Mouse (Mus musculus) CH12.LX (cell line): ENCODE measurements around the gene Asb3. TPM values are rescaled to one million over a fixed set of nuclear protein-coding genes. Genes with fewer than 3 reads are reported as not detected.
"Not testable (repeated sequence)": the region's sequence is repeated elsewhere in the genome, so short reads cannot be mapped to it uniquely, and the experiment has no call there.

ENCODE experiments used
- DNase-seq: peaks from one replicate; pipeline ENCODE4 v3.0.0-alpha.2; 2013; ENCODE audit errors: extremely low read depth
- H3K27ac ChIP-seq: 2 replicates; pipeline ENCODE4 v1.5.1; 2012; ENCODE audit warnings: low read depth, mild to moderate bottlenecking, control low read depth, moderate library complexity; ENCODE audit not compliant: insufficient read depth
- H3K27me3 ChIP-seq: replicated peaks from 2 replicates; pipeline ENCODE3; 2012; ENCODE audit warnings: inconsistent platforms
- H3K36me3 ChIP-seq, 2 experiments: replicated peaks in 1 of 2; 2 replicates each; pipeline versions ENCODE3 to v1.6.1; 2012; ENCODE audit warnings: inconsistent platforms in 1 of 2, low read length in 1 of 2, mild to moderate bottlenecking in 1 of 2, mixed read lengths in 1 of 2, moderate library complexity in 1 of 2; ENCODE audit not compliant: control insufficient read depth in 1 of 2, insufficient read depth in 1 of 2
- H3K4me1 ChIP-seq, 2 experiments: 2 replicates each; pipeline ENCODE4 v1.6.1; 2012; ENCODE audit warnings: inconsistent platforms in 1 of 2, moderate library complexity in 1 of 2; ENCODE audit not compliant: insufficient read depth in 2 of 2, control insufficient read depth in 1 of 2
- H3K4me2 ChIP-seq: 2 replicates; pipeline ENCODE4 v1.6.1; 2012; ENCODE audit warnings: low read depth, mild to moderate bottlenecking, control low read depth; ENCODE audit not compliant: poor library complexity, insufficient read depth, severe bottlenecking
- H3K4me3 ChIP-seq, 3 experiments: fragments of 150-350 bp in 1 of 3; sonication (generic) in 1 of 3; replicated peaks in 1 of 3; 2 replicates each; pipeline versions ENCODE3 to v1.5.1; 2011 to 2012; ENCODE audit warnings: low read depth in 2 of 3, low read length in 2 of 3, mild to moderate bottlenecking in 2 of 3, moderate library complexity in 2 of 3, control low read depth in 1 of 3, improper control_type of control experiment in 1 of 3, inconsistent platforms in 1 of 3, mixed read lengths in 1 of 3; ENCODE audit not compliant: poor library complexity in 1 of 3
- H3K79me2 ChIP-seq: replicated peaks from 2 replicates; pipeline ENCODE4 v1.6.1; 2012; ENCODE audit warnings: mild to moderate bottlenecking, moderate library complexity; ENCODE audit not compliant: control insufficient read depth, poor library complexity, insufficient read depth, severe bottlenecking; ENCODE audit errors: extremely low read depth
- H3K9ac ChIP-seq: 2 replicates; pipeline ENCODE4 v1.6.1; 2012; ENCODE audit warnings: low read depth, mild to moderate bottlenecking, control low read depth, moderate library complexity; ENCODE audit not compliant: insufficient read depth
- H3K9me3 ChIP-seq: replicated peaks from 2 replicates; pipeline ENCODE3; 2012; ENCODE audit warnings: low read length, inconsistent platforms, mixed read lengths
- BHLHE40 ChIP-seq: IDR thresholded peaks from 2 replicates; pipeline ENCODE4 v1.6.1; 2011; ENCODE audit warnings: mild to moderate bottlenecking, low read depth, low read length, improper control_type of control experiment
- CHD1 ChIP-seq: IDR thresholded peaks from 2 replicates; pipeline ENCODE4 v1.6.1; 2012; ENCODE audit warnings: low read depth, low read length, improper control_type of control experiment, inconsistent platforms
- E2F4 ChIP-seq: IDR thresholded peaks from 2 replicates; pipeline ENCODE4 v1.6.1; 2011; ENCODE audit warnings: low read depth, low read length, improper control_type of control experiment; ENCODE audit not compliant: insufficient replicate concordance
- JUN ChIP-seq: IDR thresholded peaks from 2 replicates; pipeline ENCODE4 v1.6.1; 2011; ENCODE audit warnings: low read depth, mild to moderate bottlenecking, low read length, improper control_type of control experiment, moderate library complexity; ENCODE audit not compliant: insufficient read depth
- JUND ChIP-seq: conservative IDR thresholded peaks from 2 replicates; pipeline ENCODE4 v1.6.1; 2011; ENCODE audit warnings: low read depth, low read length, improper control_type of control experiment
- KAT2A ChIP-seq: IDR thresholded peaks from 2 replicates; pipeline ENCODE4 v1.6.1; 2012; ENCODE audit warnings: low read length, improper control_type of control experiment, inconsistent platforms; ENCODE audit not compliant: insufficient replicate concordance
- MAX ChIP-seq: IDR thresholded peaks from 2 replicates; pipeline ENCODE4 v1.6.1; 2011; ENCODE audit warnings: low read length, improper control_type of control experiment
- MAZ ChIP-seq: IDR thresholded peaks from 2 replicates; pipeline ENCODE4 v1.6.1; 2012; ENCODE audit warnings: low read depth, mild to moderate bottlenecking, inconsistent platforms, low read length, improper control_type of control experiment, moderate library complexity
- MEF2A ChIP-seq: IDR thresholded peaks from 2 replicates; pipeline ENCODE4 v1.6.1; 2014; ENCODE audit warnings: low read depth, mild to moderate bottlenecking, inconsistent platforms, low read length, improper control_type of control experiment, borderline replicate concordance
- MXI1 ChIP-seq: IDR thresholded peaks from 2 replicates; pipeline ENCODE4 v1.6.1; 2011; ENCODE audit warnings: mild to moderate bottlenecking, low read depth, low read length, improper control_type of control experiment
- NELFE ChIP-seq: IDR thresholded peaks from 2 replicates; pipeline ENCODE4 v1.6.1; 2011; ENCODE audit warnings: low read depth, low read length, improper control_type of control experiment
- PAX5 ChIP-seq: IDR thresholded peaks from 2 replicates; pipeline ENCODE4 v1.6.1; 2012; ENCODE audit warnings: low read length, inconsistent platforms, mixed read lengths
- POLR2A ChIP-seq: IDR thresholded peaks from 2 replicates; pipeline ENCODE4 v1.6.1; 2011; ENCODE audit warnings: low read depth, mild to moderate bottlenecking, improper control_type of control experiment, low read length
- RAD21 ChIP-seq: IDR thresholded peaks from 2 replicates; pipeline ENCODE4 v1.6.1; 2011; ENCODE audit warnings: low read depth, mild to moderate bottlenecking, low read length, improper control_type of control experiment, moderate library complexity
- RCOR1 ChIP-seq: conservative IDR thresholded peaks from 2 replicates; pipeline ENCODE4 v1.6.1; 2012; ENCODE audit warnings: low read depth, mild to moderate bottlenecking, inconsistent platforms, low read length, improper control_type of control experiment
- SIN3A ChIP-seq: IDR thresholded peaks from 2 replicates; pipeline ENCODE4 v1.6.1; 2012; ENCODE audit warnings: low read length, improper control_type of control experiment, inconsistent platforms
- SMC3 ChIP-seq: IDR thresholded peaks from 2 replicates; pipeline ENCODE4 v1.6.1; 2011; ENCODE audit warnings: low read depth, low read length, improper control_type of control experiment
- TBP ChIP-seq: conservative IDR thresholded peaks from 2 replicates; pipeline ENCODE4 v1.6.1; 2011; ENCODE audit warnings: low read depth, low read length, improper control_type of control experiment
- TCF12 ChIP-seq: IDR thresholded peaks from 2 replicates; pipeline ENCODE4 v1.6.1; 2014; ENCODE audit warnings: low read depth, mild to moderate bottlenecking, inconsistent platforms, low read length, improper control_type of control experiment
- UBTF ChIP-seq: IDR thresholded peaks from 2 replicates; pipeline ENCODE4 v1.6.1; 2012; ENCODE audit warnings: low read depth, mild to moderate bottlenecking, inconsistent platforms, low read length, improper control_type of control experiment, moderate library complexity
- USF2 ChIP-seq: conservative IDR thresholded peaks from 2 replicates; pipeline ENCODE4 v1.6.1; 2011; ENCODE audit warnings: low read depth, low read length, improper control_type of control experiment
- ZKSCAN1 ChIP-seq: IDR thresholded peaks from 2 replicates; pipeline ENCODE4 v1.6.1; 2012; ENCODE audit warnings: low read depth, inconsistent platforms, low read length, improper control_type of control experiment, borderline replicate concordance
- dilution Hi-C: fragments of 300-500 bp; cut with MboI; formaldehyde crosslinking; loops from 2 replicates; pipeline ENCODE4 v1.14.3; 2020; ENCODE audit warnings: low sequenced_read_pairs; ENCODE audit not compliant: extremely low pct_unique_long_range_greater_than_20kb, extremely low pct_ligation_motif_present
- in situ Hi-C: fragments of 300-500 bp; cut with MboI; formaldehyde crosslinking; loops from 3 replicates; pipeline ENCODE4 v1.14.3; 2019; ENCODE audit warnings: low sequenced_read_pairs, low pct_ligation_motif_present, low pct_unique_long_range_greater_than_20kb, mixed read lengths
- polyA plus RNA-seq: library from polyadenylated mRNA; unstranded; fragments of >175 nt; gene quantifications from 2 replicates; pipeline ENCODE4 v1.2.1, GENCODE M21; 2012; ENCODE audit warnings: low read depth; ENCODE audit not compliant: insufficient read length
- total RNA-seq, 2 experiments: library from RNA; depleted of rRNA; stranded (reverse); fragments of 300-350 nt in 1 of 2; fragments of >200 nt in 1 of 2; gene quantifications; 2 replicates each; pipeline ENCODE4 v1.2.3; 2012 to 2014

The Asb3 gene
- total and polyA plus RNA-seq, 3 experiments = 12.9 to 35.5 (median 14.1) TPM

DNA sequence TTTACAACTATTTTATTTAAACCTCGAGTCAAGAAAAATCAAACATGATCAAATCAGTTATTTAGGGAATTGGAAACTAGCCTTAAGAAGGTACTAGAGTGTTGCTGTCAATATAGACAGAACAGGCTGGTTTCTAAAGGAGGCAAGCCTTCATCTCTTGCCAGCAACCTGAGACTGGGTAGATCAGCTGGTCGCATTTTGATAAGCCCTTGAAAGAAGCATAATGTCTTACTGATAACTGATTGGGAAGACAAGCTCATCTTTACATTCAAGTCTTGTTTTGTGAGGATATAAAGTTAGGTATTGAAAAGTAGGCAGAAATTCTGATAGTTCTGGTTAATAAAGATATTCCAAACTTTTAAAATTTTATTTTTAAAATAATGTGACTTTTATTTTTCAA, 217.0 kb downstream of the Asb3 start:
- Histone ChIP-seq H3K9me3 (no peaks in the 10 kb centered on the region), H3K4me3 (no peak overlapping the region), H3K36me3 (peaks cover 0 to 1% of the 10 kb centered on the region in 2 experiments), H3K4me1 (no peaks in the 10 kb centered on the region), H3K79me2 (no peaks in the 10 kb centered on the region), H3K27ac (no peak overlapping the region), H3K4me2 (no peak overlapping the region), H3K9ac (no peak overlapping the region), H3K27me3 (no peaks in the 10 kb centered on the region)
- TF ChIP-seq JUND = no peak
- TF ChIP-seq RCOR1 = no peak
- TF ChIP-seq SIN3A = no peak
- TF ChIP-seq PAX5 = no peak
- TF ChIP-seq BHLHE40 = no peak
- no peak for TF ChIP-seq NELFE
- no peak for TF ChIP-seq TBP
- no peak for TF ChIP-seq MAZ
- no peak for TF ChIP-seq UBTF
- no peak for TF ChIP-seq CHD1
- DNase-seq = no peak
- dilution Hi-C loops = no loop called here
- in situ Hi-C loops = no loop called here

DNA sequence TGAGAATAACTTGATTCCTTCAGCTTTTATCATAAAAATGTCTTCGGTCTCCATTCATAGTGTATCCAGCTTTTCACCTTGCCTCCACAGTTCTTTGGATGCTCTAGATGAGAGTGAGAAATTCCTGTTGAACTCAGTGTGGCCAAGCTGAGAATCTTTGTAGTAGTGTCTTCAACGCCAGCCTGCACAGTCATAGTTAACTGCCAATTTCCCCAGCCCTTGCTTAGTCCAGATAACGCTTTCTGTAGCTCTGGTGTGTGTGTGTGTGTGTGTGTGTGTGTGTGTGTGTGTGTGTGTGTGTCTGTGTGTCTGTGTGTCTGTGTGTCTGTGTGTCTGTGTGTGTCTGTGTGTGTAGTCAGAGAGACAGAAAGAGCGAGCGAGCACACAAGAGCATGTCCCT, 220.1 kb downstream of the Asb3 start:
- peaks cover 0 to 1% of the 10 kb centered on the region in 2 experiments for H3K36me3 ChIP-seq
- no peak for DNase-seq
- dilution Hi-C loops = no loop called here
- H3K9ac ChIP-seq = no peak overlapping the region
- no peak for TF ChIP-seq SMC3
- no peak for TF ChIP-seq MXI1
- no peak for TF ChIP-seq USF2
- no peak for TF ChIP-seq E2F4
- TF ChIP-seq RAD21 = no peak
- no peak for TF ChIP-seq JUN
- no peak for TF ChIP-seq KAT2A
- no peak for TF ChIP-seq MAX
- TF ChIP-seq RCOR1 = no peak
- TF ChIP-seq TBP = no peak
- TF ChIP-seq ZKSCAN1 = no peak
- no peak for TF ChIP-seq MEF2A
- no peak for TF ChIP-seq PAX5
- no peak for TF ChIP-seq POLR2A
- TF ChIP-seq CHD1 = no peak
- no peak for TF ChIP-seq TCF12
- TF ChIP-seq, all 38 proteins: peak for 0
- Histone ChIP-seq H3K4me2 (no peak overlapping the region), H3K4me3 (no peak overlapping the region), H3K27ac (no peak overlapping the region), H3K9me3 (no peaks in the 10 kb centered on the region), H3K27me3 (no peaks in the 10 kb centered on the region), H3K4me1 (no peaks in the 10 kb centered on the region), H3K79me2 (no peaks in the 10 kb centered on the region)
- in situ Hi-C loops = no loop called here

DNA sequence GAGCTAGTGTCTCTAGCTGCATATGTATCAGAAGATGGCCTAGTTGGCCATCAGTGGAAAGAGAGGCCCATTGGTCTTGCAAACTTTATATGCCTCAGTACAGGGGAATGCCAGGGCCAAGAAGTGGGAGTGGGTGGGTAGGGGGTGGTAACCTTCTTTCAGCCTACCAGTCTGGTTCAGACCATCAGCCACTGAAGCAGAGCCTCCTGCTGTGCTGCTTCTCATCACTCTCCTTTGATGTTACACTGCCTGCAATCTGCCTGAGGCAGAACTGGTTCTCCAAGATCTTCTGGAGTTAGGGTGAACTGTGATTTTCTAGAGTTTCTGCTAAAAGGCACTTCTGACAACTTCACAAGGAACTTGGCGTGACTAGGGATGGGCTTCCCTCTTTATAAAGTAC, 241.7 kb downstream of the Asb3 start:
- DNase-seq, H3K79me2 ChIP-seq, H3K9ac ChIP-seq, dilution Hi-C loops, H3K9me3 ChIP-seq, H3K27ac ChIP-seq, in situ Hi-C loops, H3K27me3 ChIP-seq, H3K36me3 ChIP-seq, H3K4me3 ChIP-seq, H3K4me2 ChIP-seq, H3K4me1 ChIP-seq: not testable (repeated sequence)

GRCm38 (mm10) chr11:31133726-31134125, 248.5 kb downstream of the Asb3 start:
- dilution Hi-C loops, H3K9me3 ChIP-seq, H3K27me3 ChIP-seq, H3K9ac ChIP-seq, H3K27ac ChIP-seq, H3K4me3 ChIP-seq, DNase-seq, H3K79me2 ChIP-seq, H3K4me1 ChIP-seq, H3K36me3 ChIP-seq, H3K4me2 ChIP-seq, in situ Hi-C loops: not testable (repeated sequence)
